Mouse (Mus musculus) olfactory bulb, adult 2 months (tissue): Measurements from ENCODE around the gene Gm9887. TPM values are rescaled to one million over a fixed set of nuclear protein-coding genes. Genes with fewer than 3 reads are reported as not detected.

ENCODE experiments used
- H3K27ac ChIP-seq: fragments of 200-500 bp; 2 replicates; pipeline ENCODE4 v1.5.1; 2012; ENCODE audit warnings: low read depth, low read length; ENCODE audit not compliant: insufficient read depth
- H3K4me1 ChIP-seq: fragments of 200-500 bp; 2 replicates; pipeline ENCODE4 v1.6.1; 2012; ENCODE audit warnings: low read length; ENCODE audit not compliant: control insufficient read depth, insufficient read depth
- H3K4me3 ChIP-seq: fragments of 200-500 bp; 2 replicates; pipeline ENCODE4 v1.5.1; 2012; ENCODE audit warnings: mild to moderate bottlenecking, low read depth, low read length, moderate library complexity; ENCODE audit not compliant: insufficient read depth
- CTCF ChIP-seq: fragments of 200-500 bp; IDR thresholded peaks from 2 replicates; pipeline ENCODE4 v1.5.1; 2012; ENCODE audit warnings: low read depth, mild to moderate bottlenecking, low read length, moderate library complexity; ENCODE audit not compliant: insufficient read depth
- POLR2A ChIP-seq: fragments of 200-500 bp; IDR thresholded peaks from 2 replicates; pipeline ENCODE4 v1.6.1; 2012; ENCODE audit warnings: mild to moderate bottlenecking, low read depth, low read length, moderate library complexity; ENCODE audit not compliant: insufficient read depth
- WGBS: fragments of 180-500 bp; shearing (Covaris S2); methylation state at CpG from one replicate; pipeline ENCODE4 v1.1.7; 2018; 5-methylcytosine and 5-hydroxymethylcytosine counted together
- polyA plus RNA-seq: library from polyadenylated mRNA; stranded (reverse); fragments of >200 nt; gene quantifications from 2 replicates; pipeline ENCODE4 v1.2.4, GENCODE M21; 2012; ENCODE audit warnings: low replicate concordance; ENCODE audit not compliant: missing spikeins, insufficient read depth, insufficient read length

Gene Gm9887
- polyA plus RNA-seq, 1 experiment, result not detected

- no peak overlapping the region for H3K27ac ChIP-seq
- no peak overlapping the region for H3K4me3 ChIP-seq
- no peak for TF ChIP-seq POLR2A
- no peak for TF ChIP-seq CTCF
- no peaks in the 10 kb centered on the region for H3K4me1 ChIP-seq
- WGBS, result 86% methylated on average over 1 of the region's 1 CpGs
These were observed 20.6 kb downstream of the Gm9887 start for GRCm38 (mm10) chr12:69351685-69352084.

- WGBS, result 82% methylated on average over 2 of the region's 2 CpGs
These were observed 22.3 kb downstream of the Gm9887 start for GRCm38 (mm10) chr12:69349928-69350327.

GRCm38 (mm10) chr12:69333547-69333946 lies 38.7 kb downstream of the Gm9887 start:
- no peaks in the 10 kb centered on the region for H3K4me1 ChIP-seq
- no peak overlapping the region for H3K4me3 ChIP-seq
- 83% methylated on average over 2 of the region's 2 CpGs for WGBS
- no peak overlapping the region for H3K27ac ChIP-seq
- TF ChIP-seq POLR2A (no peak), CTCF (no peak)

More at GRCm38 (mm10) chr12:69349928-69350327, 22.3 kb downstream of the Gm9887 start:
- no peak overlapping the region for H3K27ac ChIP-seq
- TF ChIP-seq POLR2A (no peak), CTCF (no peak)
- no peaks in the 10 kb centered on the region for H3K4me1 ChIP-seq
- H3K4me3 ChIP-seq, result no peak overlapping the region

- TF ChIP-seq CTCF, result no peak
- no peak for TF ChIP-seq POLR2A
- WGBS, result 91% methylated on average over 1 of the region's 1 CpGs
- Histone ChIP-seq H3K4me3 (no peak overlapping the region), H3K27ac (no peak overlapping the region), H3K4me1 (no peaks in the 10 kb centered on the region)
These were observed 40.1 kb downstream of the Gm9887 start for GRCm38 (mm10) chr12:69332147-69332546.

GRCm38 (mm10) chr12:69331187-69331586 lies 41.1 kb downstream of the Gm9887 start:
- no peak for TF ChIP-seq POLR2A
- TF ChIP-seq CTCF, result no peak
- 90% methylated on average over 3 of the region's 3 CpGs for WGBS
- H3K4me3 ChIP-seq, result no peak overlapping the region
- no peaks in the 10 kb centered on the region for H3K4me1 ChIP-seq
- H3K27ac ChIP-seq, result no peak overlapping the region

Other genes with a start within 250 kb of the Gm9887 start
- gene Rps29, start 213.3 kb downstream of the Gm9887 start, polyA plus RNA-seq, result not detected in 2 replicates
- not detected in 2 replicates for gene Lrr1, start 203.6 kb downstream of the Gm9887 start, polyA plus RNA-seq
- gene Rpl36al, start 188.4 kb downstream of the Gm9887 start, polyA plus RNA-seq, result not detected in 2 replicates
- gene Mgat2, start 188.3 kb downstream of the Gm9887 start, polyA plus RNA-seq, result not detected in 2 replicates
- not detected in 2 replicates for gene Gm49383, start 175.4 kb downstream of the Gm9887 start, polyA plus RNA-seq
- not detected in 2 replicates for gene Dnaaf2, start 174.0 kb downstream of the Gm9887 start, polyA plus RNA-seq
- not detected in 2 replicates for gene Gm49384, start 168.2 kb downstream of the Gm9887 start, polyA plus RNA-seq
- not detected in 2 replicates for gene Pole2, start 144.3 kb downstream of the Gm9887 start, polyA plus RNA-seq
- gene Klhdc1, start 131.3 kb downstream of the Gm9887 start, polyA plus RNA-seq, result not detected in 2 replicates
- gene Klhdc2, start 75.8 kb downstream of the Gm9887 start, polyA plus RNA-seq, result not detected in 2 replicates
- gene Nemf, start 15.3 kb downstream of the Gm9887 start, polyA plus RNA-seq, result not detected in 2 replicates
- 607 TPM in 1 of 2 replicates, not detected in the other for gene Arf6, start 308 bp downstream of the Gm9887 start, polyA plus RNA-seq
- gene Vcpkmt, start 210.6 kb upstream of the Gm9887 start, polyA plus RNA-seq, result not detected in 2 replicates